ENCODE assay signal across 19 mouse cellular contexts in genomic region chr5:30948620-30949019, GRCm38 (mm10). TPM values are rescaled to one million over a fixed set of nuclear protein-coding genes. Genes with fewer than 3 reads are reported as not detected.
A peak's percentile ranks its signal among the peaks of the same experiment; 100 is the strongest.
DNase-seq lines count a peak whose midpoint lies in the region; ATAC-seq and TF ChIP-seq lines count a peak whose summit lies in the region.
"Had no signal": no experiment of that assay in that cellular context is flagged by ENCODE, and none has a peak within 500 bp of the region (broad histone marks: within the 10 kb centered on the region; RNA-seq: fewer than 3 reads in every experiment).

No protein-coding gene starts in this region.

- H3K27ac ChIP-seq in brown adipose tissue, adult 24 weeks (replicated peaks; ENCODE audit: low read depth, low read length), result peak overlapping the region; percentile 72
- peak overlapping the region; percentile 94 for H3K27ac ChIP-seq in intestine, postnatal 0 days (ENCODE audit: low read depth, low read length)
- no peak overlapping the region for H3K27ac ChIP-seq in midbrain, embryonic 16.5 days (ENCODE audit: low read length)
- H3K27ac ChIP-seq: liver, embryonic 14.5 days had no signal

- no peaks in the 10 kb centered on the region for H3K9me3 ChIP-seq in intestine, postnatal 0 days (ENCODE audit: control insufficient read depth)
- H3K9me3 ChIP-seq in midbrain, embryonic 16.5 days (replicated peaks; ENCODE audit: control insufficient read depth, low read length, poor library complexity, severe bottlenecking), result no peaks in the 10 kb centered on the region
- H3K9me3 ChIP-seq: heart, embryonic 13.5 days had no signal

- ATAC-seq in intestine, postnatal 0 days, result peak; percentile 70
- ATAC-seq in midbrain, embryonic 16.5 days, result no peak
- ATAC-seq: forebrain, embryonic 16.5 days; hindbrain, postnatal 0 days; lung, postnatal 0 days had no signal

- peaks cover 20% of the 10 kb centered on the region for H3K4me1 ChIP-seq in brown adipose tissue, adult 24 weeks (ENCODE audit: control insufficient read depth, insufficient read depth, insufficient read length, low read length)
- H3K4me1 ChIP-seq in intestine, postnatal 0 days (replicated peaks; ENCODE audit: control insufficient read depth, insufficient read depth, low read length), result peaks cover 7% of the 10 kb centered on the region; the same call in 1 of the 2 replicates
- peaks cover 19% of the 10 kb centered on the region for H3K4me1 ChIP-seq in midbrain, embryonic 16.5 days (ENCODE audit: control insufficient read depth, insufficient read depth, low read length)

- peak; percentile 76 for DNase-seq in kidney, adult 11 months
- no peak for DNase-seq in kidney, adult 18-20 months
- peak; percentile 67 for DNase-seq in kidney, postnatal 14 days
- no peak for DNase-seq in thymus, postnatal 25 days
- no peak for DNase-seq in adrenal gland, adult 18-20 months (ENCODE audit: low spot score in 2 of 2)
- DNase-seq: heart, postnatal 4 days; retina, postnatal 1 day; thymus, adult 2 months had no signal

- peaks cover 17% of the 10 kb centered on the region for H3K36me3 ChIP-seq in intestine, postnatal 0 days (ENCODE audit: control insufficient read depth, insufficient read depth)
- peaks cover 8% of the 10 kb centered on the region; the same call in 1 of the 2 replicates for H3K36me3 ChIP-seq in midbrain, embryonic 16.5 days (ENCODE audit: control insufficient read depth, insufficient read depth, low read length)

- WGBS in intestine, postnatal 0 days, result 42% methylated on average over 5 of the region's 5 CpGs
- WGBS in midbrain, embryonic 16.5 days, result 84% methylated on average over 5 of the region's 5 CpGs

- TF ChIP-seq CTCF in intestine, postnatal 0 days (IDR thresholded peaks at IDR 0.05; ENCODE audit: low read depth), result no peak

- no peaks in the 10 kb centered on the region for H3K27me3 ChIP-seq in intestine, postnatal 0 days (replicated peaks; ENCODE audit: control insufficient read depth, insufficient read depth, low read length)
- H3K27me3 ChIP-seq in midbrain, embryonic 16.5 days (ENCODE audit: control insufficient read depth, insufficient read depth, low read depth, low read length), result no peaks in the 10 kb centered on the region

- H3K4me3 ChIP-seq in brown adipose tissue, adult 24 weeks (ENCODE audit: insufficient read depth, low read depth, low read length), result no peak overlapping the region
- no peak overlapping the region for H3K4me3 ChIP-seq in intestine, postnatal 0 days (ENCODE audit: low read depth, low read length)
- H3K4me3 ChIP-seq in midbrain, embryonic 16.5 days (ENCODE audit: low read depth, low read length), result no peak overlapping the region

- H3K9ac ChIP-seq in intestine, postnatal 0 days (ENCODE audit: low read depth, low read length), result no peak overlapping the region
- H3K9ac ChIP-seq in midbrain, embryonic 16.5 days (ENCODE audit: low read depth, low read length), result no peak overlapping the region
- H3K9ac ChIP-seq: liver, embryonic 14.5 days had no signal

- H3K4me2 ChIP-seq in intestine, postnatal 0 days (replicated peaks; ENCODE audit: low read depth), result peak overlapping the region; percentile 82; the same call in 1 of the 2 replicates
- no peak overlapping the region for H3K4me2 ChIP-seq in midbrain, embryonic 16.5 days (ENCODE audit: low read length)

RNA-seq across cellular contexts. Expression of gene Cgref1, which starts 3.2 kb away (rescaled TPM):
- 1.0 TPM in 1 of 2 replicates, not detected in the other for polyA plus RNA-seq in brown adipose tissue, adult 24 weeks (2012; ENCODE audit: insufficient read depth, insufficient read length, missing spikeins)
- polyA plus RNA-seq in intestine, postnatal 0 days (2015; fragmentation: Nextera tagmentation; extraction: Ambion mirVana), result 535 and 618 TPM in 2 replicates
- polyA plus RNA-seq in midbrain, embryonic 16.5 days (2015; fragmentation: Nextera tagmentation; extraction: Ambion mirVana), result 68.2 and 86.8 TPM in 2 replicates
- 1 to 10 TPM; 1.0 to 1.9 TPM for total RNA-seq in adrenal gland, adult 18-20 months (2021)

RNA-seq across cellular contexts. Expression of gene Preb, which starts 11.5 kb away (rescaled TPM):
- polyA plus RNA-seq in brown adipose tissue, adult 24 weeks (2012; ENCODE audit: insufficient read depth, insufficient read length, missing spikeins), result 51.9 and 74.1 TPM in 2 replicates
- polyA plus RNA-seq in intestine, postnatal 0 days (2015; fragmentation: Nextera tagmentation; extraction: Ambion mirVana), result 150 and 161 TPM in 2 replicates
- polyA plus RNA-seq in midbrain, embryonic 16.5 days (2015; fragmentation: Nextera tagmentation; extraction: Ambion mirVana), result 102 and 105 TPM in 2 replicates
- total RNA-seq in adrenal gland, adult 18-20 months (2021), result 100 to 1,000 TPM; 146 to 149 TPM

RNA-seq across cellular contexts. Expression of gene Tcf23, which starts 19.8 kb away (rescaled TPM):
- polyA plus RNA-seq in brown adipose tissue, adult 24 weeks (2012; ENCODE audit: insufficient read depth, insufficient read length, missing spikeins), result not detected in 2 replicates
- polyA plus RNA-seq in intestine, postnatal 0 days (2015; fragmentation: Nextera tagmentation; extraction: Ambion mirVana), result 1.8 and 2.3 TPM in 2 replicates
- polyA plus RNA-seq in midbrain, embryonic 16.5 days (2015; fragmentation: Nextera tagmentation; extraction: Ambion mirVana), result not detected in 2 replicates
- 1 to 10 TPM; 1.3 to 2.4 TPM for total RNA-seq in adrenal gland, adult 18-20 months (2021)
- total RNA-seq: hindbrain, postnatal 0 days; megakaryocyte progenitor cell, adult 5-6 weeks; neutrophil, adult 5-6 weeks had no signal
- polyA plus RNA-seq: forebrain, embryonic 16.5 days; limb, embryonic 11.5 days had no signal

RNA-seq across cellular contexts. Expression of gene Khk, which starts 27.4 kb away (rescaled TPM):
- 27.8 and 28.8 TPM in 2 replicates for polyA plus RNA-seq in brown adipose tissue, adult 24 weeks (2012; ENCODE audit: insufficient read depth, insufficient read length, missing spikeins)
- 89.6 and 97.9 TPM in 2 replicates for polyA plus RNA-seq in intestine, postnatal 0 days (2015; fragmentation: Nextera tagmentation; extraction: Ambion mirVana)
- 9.6 and 9.9 TPM in 2 replicates for polyA plus RNA-seq in midbrain, embryonic 16.5 days (2015; fragmentation: Nextera tagmentation; extraction: Ambion mirVana)
- 10 to 100 TPM; 58.3 to 59.0 TPM for total RNA-seq in adrenal gland, adult 18-20 months (2021)

RNA-seq across cellular contexts. Expression of gene Emilin1, which starts 35.4 kb away (rescaled TPM):
- 2.4 and 3.6 TPM in 2 replicates for polyA plus RNA-seq in brown adipose tissue, adult 24 weeks (2012; ENCODE audit: insufficient read depth, insufficient read length, missing spikeins)
- 63.2 and 63.7 TPM in 2 replicates for polyA plus RNA-seq in intestine, postnatal 0 days (2015; fragmentation: Nextera tagmentation; extraction: Ambion mirVana)
- 11.7 and 12.3 TPM in 2 replicates for polyA plus RNA-seq in midbrain, embryonic 16.5 days (2015; fragmentation: Nextera tagmentation; extraction: Ambion mirVana)
- 10 to 100 TPM; 36.3 to 38.9 TPM for total RNA-seq in adrenal gland, adult 18-20 months (2021)

Comparison
In these comparisons a context has a peak if more than half of its experiments do, and no peak if none do; other contexts are left out.
1. DNase-seq: peak in kidney, adult 11 months (single experiment) and kidney, postnatal 14 days (single experiment); none in kidney, adult 18-20 months (single experiment), thymus, postnatal 25 days (single experiment) and adrenal gland, adult 18-20 months (0 of 2).
2. RNA of gene Cgref1, which starts 3.2 kb away (polyA plus RNA-seq): 535 to 618 TPM in intestine, postnatal 0 days and 68.2 to 86.8 TPM in midbrain, embryonic 16.5 days; 1.0 TPM in brown adipose tissue, adult 24 weeks; every median in the first group is over 10 times any median in the second.